Mouse (Mus musculus) limb, embryonic 10.5 days (tissue): Measurements from ENCODE around the gene Nek9. TPM values are rescaled to one million over a fixed set of nuclear protein-coding genes. Genes with fewer than 3 reads are reported as not detected.

Source experiments
- DNase-seq: peaks from one replicate; pipeline ENCODE4 v3.0.0-alpha.2; 2017; ENCODE audit warnings: low spot score
- H3K27ac ChIP-seq: fragments of 300-500 bp; sonication (generic); 2 replicates; pipeline ENCODE4 v1.5.1; 2016; ENCODE audit warnings: mild to moderate bottlenecking
- H3K27me3 ChIP-seq: fragments of 300-500 bp; sonication (generic); 2 replicates; pipeline ENCODE4 v1.6.1; 2016; ENCODE audit warnings: low read depth, mild to moderate bottlenecking; ENCODE audit not compliant: poor library complexity, severe bottlenecking
- H3K36me3 ChIP-seq: fragments of 300-500 bp; sonication (generic); 2 replicates; pipeline ENCODE4 v1.6.1; 2016; ENCODE audit warnings: mild to moderate bottlenecking, moderate library complexity
- H3K4me1 ChIP-seq: fragments of 300-500 bp; sonication (generic); 2 replicates; pipeline ENCODE4 v1.6.1; 2016
- H3K4me3 ChIP-seq: fragments of 300-500 bp; sonication (generic); 2 replicates; pipeline ENCODE4 v1.5.1; 2016; ENCODE audit warnings: mild to moderate bottlenecking, moderate library complexity
- H3K9me3 ChIP-seq: fragments of 300-500 bp; sonication (generic); replicated peaks from 2 replicates; pipeline ENCODE4 v1.6.1; 2016; ENCODE audit warnings: mild to moderate bottlenecking
- WGBS: fragments of 180-500 bp; shearing (Covaris S2); methylation state at CpG from one replicate; pipeline ENCODE4 v1.1.7; 2016; 5-methylcytosine and 5-hydroxymethylcytosine counted together
- polyA plus RNA-seq: library from polyadenylated mRNA; unstranded; fragments of >200 nt; fragmentation: Nextera tagmentation; extraction: Ambion mirVana; gene quantifications from 2 replicates; pipeline ENCODE4 v1.2.1, GENCODE M21; 2016

Gene Nek9
- polyA plus RNA-seq, 1 experiment from 2014 or later = 29.9 TPM

GRCm38 (mm10) chr12:85368441-85369063 lies 29.4 kb upstream of the Nek9 start:
- Histone ChIP-seq H3K9me3 (no peaks in the 10 kb centered on the region), H3K27me3 (no peaks in the 10 kb centered on the region), H3K4me3 (no peak overlapping the region), H3K27ac (no peak overlapping the region), H3K4me1 (peaks cover 18% of the 10 kb centered on the region), H3K36me3 (peaks cover 26% of the 10 kb centered on the region)
- no peak for DNase-seq
- 87% methylated on average over 6 of the region's 6 CpGs for WGBS

- Histone ChIP-seq H3K4me3 (no peak overlapping the region), H3K36me3 (peaks cover 35% of the 10 kb centered on the region), H3K9me3 (no peaks in the 10 kb centered on the region), H3K27me3 (no peaks in the 10 kb centered on the region), H3K4me1 (0 out of 2 replicates have a peak, but pooled peaks cover 3% of the 10 kb centered on the region), H3K27ac (no peak overlapping the region)
- DNase-seq = no peak
- WGBS = 96% methylated on average over 3 of the region's 3 CpGs
These were observed 27.1 kb upstream of the Nek9 start for GRCm38 (mm10) chr12:85366271-85366670.

- Histone ChIP-seq H3K9me3 (no peaks in the 10 kb centered on the region), H3K36me3 (peaks cover 31% of the 10 kb centered on the region), H3K27ac (no peak overlapping the region), H3K27me3 (no peaks in the 10 kb centered on the region), H3K4me1 (no peaks in the 10 kb centered on the region), H3K4me3 (no peak overlapping the region)
- WGBS = 85% methylated on average over 4 of the region's 4 CpGs
- no peak for DNase-seq
These were observed 23.3 kb upstream of the Nek9 start for GRCm38 (mm10) chr12:85362510-85362909.

- H3K4me1 ChIP-seq = no peaks in the 10 kb centered on the region
- no peak for DNase-seq
- H3K9me3 ChIP-seq = no peaks in the 10 kb centered on the region
- no peak overlapping the region for H3K4me3 ChIP-seq
- H3K36me3 ChIP-seq = peaks cover 31% of the 10 kb centered on the region
- no peak overlapping the region for H3K27ac ChIP-seq
- no peaks in the 10 kb centered on the region for H3K27me3 ChIP-seq
These were observed 22.4 kb upstream of the Nek9 start for GRCm38 (mm10) chr12:85361580-85361979.

- no peak overlapping the region for H3K27ac ChIP-seq
- no peak overlapping the region for H3K4me3 ChIP-seq
- H3K4me1 ChIP-seq = no peaks in the 10 kb centered on the region
- no peak for DNase-seq
- H3K9me3 ChIP-seq = no peaks in the 10 kb centered on the region
- H3K36me3 ChIP-seq = peaks cover 31% of the 10 kb centered on the region
- H3K27me3 ChIP-seq = no peaks in the 10 kb centered on the region
- 94% methylated on average over 3 of the region's 3 CpGs for WGBS
These were observed 22.0 kb upstream of the Nek9 start for GRCm38 (mm10) chr12:85361165-85361564.

- no peaks in the 10 kb centered on the region for H3K4me1 ChIP-seq
- no peak for DNase-seq
- peaks cover 56% of the 10 kb centered on the region for H3K36me3 ChIP-seq
- no peaks in the 10 kb centered on the region for H3K27me3 ChIP-seq
- WGBS = 94% methylated on average over 3 of the region's 3 CpGs
- no peaks in the 10 kb centered on the region for H3K9me3 ChIP-seq
- no peak overlapping the region for H3K27ac ChIP-seq
- no peak overlapping the region for H3K4me3 ChIP-seq
These were observed 14.9 kb upstream of the Nek9 start for GRCm38 (mm10) chr12:85354061-85354460.

- peaks cover 75% of the 10 kb centered on the region for H3K36me3 ChIP-seq
- H3K9me3 ChIP-seq = no peaks in the 10 kb centered on the region
- H3K4me1 ChIP-seq = no peaks in the 10 kb centered on the region
- H3K27ac ChIP-seq = no peak overlapping the region
- no peak overlapping the region for H3K4me3 ChIP-seq
- no peaks in the 10 kb centered on the region for H3K27me3 ChIP-seq
- no peak for DNase-seq
- 91% methylated on average over 10 of the region's 10 CpGs for WGBS
These were observed 11.5 kb upstream of the Nek9 start for GRCm38 (mm10) chr12:85350407-85351232.

- H3K4me1 ChIP-seq = peaks cover 6% of the 10 kb centered on the region; the same call in 1 of the 2 replicates
These were observed 9.2 kb upstream of the Nek9 start for GRCm38 (mm10) chr12:85348338-85348737.

GRCm38 (mm10) chr12:85347196-85347595 lies 8.0 kb upstream of the Nek9 start:
- H3K9me3 ChIP-seq = no peaks in the 10 kb centered on the region
- WGBS = 82% methylated on average over 3 of the region's 3 CpGs
- DNase-seq = no peak
- H3K4me1 ChIP-seq = peaks cover 6% of the 10 kb centered on the region; the same call in 1 of the 2 replicates
- no peak overlapping the region for H3K27ac ChIP-seq
- peaks cover 77% of the 10 kb centered on the region for H3K36me3 ChIP-seq
- no peaks in the 10 kb centered on the region for H3K27me3 ChIP-seq
- H3K4me3 ChIP-seq = no peak overlapping the region

More at GRCm38 (mm10) chr12:85348338-85348737, 9.2 kb upstream of the Nek9 start:
- Histone ChIP-seq H3K4me3 (no peak overlapping the region), H3K9me3 (no peaks in the 10 kb centered on the region), H3K27ac (no peak overlapping the region), H3K27me3 (no peaks in the 10 kb centered on the region), H3K36me3 (peaks cover 81% of the 10 kb centered on the region)
- WGBS = 83% methylated on average over 6 of the region's 6 CpGs
- DNase-seq = no peak

GRCm38 (mm10) chr12:85346374-85346773 lies 7.2 kb upstream of the Nek9 start:
- H3K27me3 ChIP-seq = no peaks in the 10 kb centered on the region
- no peak overlapping the region for H3K4me3 ChIP-seq
- WGBS = 72% methylated on average over 3 of the region's 3 CpGs
- no peaks in the 10 kb centered on the region for H3K9me3 ChIP-seq
- H3K4me1 ChIP-seq = peaks cover 6% of the 10 kb centered on the region; the same call in 1 of the 2 replicates
- peaks cover 78% of the 10 kb centered on the region for H3K36me3 ChIP-seq
- no peak overlapping the region for H3K27ac ChIP-seq
- no peak for DNase-seq

GRCm38 (mm10) chr12:85345559-85345958 lies 6.4 kb upstream of the Nek9 start:
- DNase-seq = no peak
- Histone ChIP-seq H3K27ac (no peak overlapping the region), H3K4me1 (peaks cover 6% of the 10 kb centered on the region; the same call in 1 of the 2 replicates), H3K27me3 (no peaks in the 10 kb centered on the region), H3K36me3 (peaks cover 73% of the 10 kb centered on the region), H3K9me3 (no peaks in the 10 kb centered on the region), H3K4me3 (no peak overlapping the region)
- WGBS = 95% methylated on average over 6 of the region's 6 CpGs

GRCm38 (mm10) chr12:85344252-85344651 lies 5.1 kb upstream of the Nek9 start:
- Histone ChIP-seq H3K4me3 (no peak overlapping the region), H3K27me3 (no peaks in the 10 kb centered on the region), H3K36me3 (peaks cover 61% of the 10 kb centered on the region), H3K27ac (no peak overlapping the region), H3K4me1 (peaks cover 16% of the 10 kb centered on the region; the same call in 1 of the 2 replicates), H3K9me3 (no peaks in the 10 kb centered on the region)
- DNase-seq = no peak
- 48% methylated on average over 7 of the region's 7 CpGs for WGBS

GRCm38 (mm10) chr12:85342310-85342709 lies 3.1 kb upstream of the Nek9 start:
- H3K9me3 ChIP-seq = no peaks in the 10 kb centered on the region
- 81% methylated on average over 4 of the region's 4 CpGs for WGBS
- no peak overlapping the region for H3K4me3 ChIP-seq
- H3K27ac ChIP-seq = no peak overlapping the region
- no peak for DNase-seq
- H3K4me1 ChIP-seq = peaks cover 23% of the 10 kb centered on the region
- peaks cover 41% of the 10 kb centered on the region for H3K36me3 ChIP-seq
- H3K27me3 ChIP-seq = no peaks in the 10 kb centered on the region
